Mouse (Mus musculus) adrenal gland, postnatal 36 days (tissue): ENCODE results near the gene Wwc2. TPM values are rescaled to one million over a fixed set of nuclear protein-coding genes. Genes with fewer than 3 reads are reported as not detected.

Source experiments
- DNase-seq, 2 experiments: peaks; one replicate each; pipeline ENCODE4 v3.0.0; 2021; ENCODE audit warnings: mixed read lengths in 1 of 2
- long read RNA-seq, 2 experiments: library from polyadenylated mRNA; stranded (forward); transcript quantifications; one replicate each; pipeline ENCODE4 v2.0.0; 2021; ENCODE audit warnings: borderline sequencing depth in 2 of 2
- total RNA-seq, 2 experiments: library from RNA; stranded (reverse); gene quantifications; 2 replicates each; pipeline ENCODE4 v1.2.3; 2021

Wwc2 gene
- 10 to 100 TPM; 25.1 to 26.0 TPM for total RNA-seq
- long read RNA-seq, experiment 1, full-length matches to known transcripts = 17 of 28 reads
- long read RNA-seq, experiment 1, partial matches to known transcripts = 8 of 28 reads
- long read RNA-seq, experiment 1, other reads (novel, unspliced or antisense) = 3 of 28 reads
- long read RNA-seq, experiment 2, full-length matches to known transcripts = 4 of 4 reads
- long read RNA-seq, experiment 2, partial matches to known transcripts = 0 of 4 reads
- long read RNA-seq, experiment 2, other reads (novel, unspliced or antisense) = 0 of 4 reads

GRCm38 (mm10) chr8:47990911-47991820, at the start of gene Wwc2:
Wwc2 (minus strand) TSS chr8:47990924.
- DNase-seq = peak; percentile 86 to 91

GRCm38 (mm10) chr8:48038261-48038934, 47.7 kb upstream of the Wwc2 start:
- DNase-seq = no peak

DNA sequence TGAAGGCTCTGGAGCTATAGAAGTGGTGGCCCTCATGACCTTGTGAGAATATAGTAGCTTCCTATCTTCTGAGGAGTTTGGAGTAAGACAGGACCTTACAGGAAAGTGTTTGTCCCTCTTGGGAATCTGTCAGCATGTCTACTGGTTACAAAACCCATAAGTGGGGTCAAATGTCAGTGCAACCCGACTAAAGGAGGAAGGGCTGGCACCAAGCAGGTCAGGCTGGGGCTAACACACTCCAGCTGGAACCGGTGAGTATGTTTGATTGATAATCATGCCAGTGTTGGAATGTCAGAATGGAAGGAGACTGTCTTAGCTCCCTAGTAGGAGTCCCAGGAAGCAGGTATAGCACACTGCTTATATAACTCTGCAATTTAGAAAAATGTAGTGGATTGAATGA, 41.3 kb upstream of the Wwc2 start:
- DNase-seq = no peak

DNA sequence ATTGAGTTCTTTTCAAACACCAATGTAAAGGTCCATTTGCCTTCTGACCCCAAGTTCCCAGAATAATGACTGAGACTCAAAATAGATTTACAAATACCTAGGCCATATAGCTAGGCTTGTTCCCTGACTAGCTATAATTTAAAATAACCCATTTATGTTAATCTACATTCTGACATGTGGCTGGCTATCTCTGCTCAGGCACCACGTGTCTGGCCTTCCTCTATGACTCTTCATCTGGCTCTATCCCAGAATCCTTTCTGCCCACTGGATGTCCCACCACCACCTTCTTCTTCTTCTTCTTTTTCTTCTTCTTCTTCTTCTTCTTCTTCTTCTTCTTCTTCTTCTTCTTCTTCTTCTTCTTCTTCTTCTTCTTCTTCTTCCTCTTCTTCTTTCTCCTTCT, 39.9 kb upstream of the Wwc2 start:
- no peak for DNase-seq

- DNase-seq = no peak
Measured at GRCm38 (mm10) chr8:48026796-48027195, 36.1 kb upstream of the Wwc2 start.

DNA sequence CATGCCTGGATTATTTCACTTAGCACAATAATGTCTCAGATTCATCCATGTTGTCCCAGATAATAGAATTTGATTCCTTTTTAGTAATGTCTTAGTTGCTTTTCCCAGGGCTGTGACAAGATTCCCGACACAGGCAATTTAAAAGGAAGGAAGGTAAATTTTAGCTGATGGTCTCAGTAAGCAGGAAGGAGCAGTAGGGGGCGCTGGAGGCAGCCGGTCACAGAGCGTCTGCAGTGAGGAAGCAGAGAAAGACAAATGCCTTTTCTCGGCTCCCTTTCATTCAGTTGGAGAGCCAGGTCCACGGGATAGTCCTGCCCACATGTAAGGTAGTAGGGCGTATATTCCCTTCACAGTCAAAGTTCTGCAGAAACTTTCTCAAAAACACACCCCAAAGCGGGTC, 32.5 kb upstream of the Wwc2 start:
- DNase-seq = no peak

GRCm38 (mm10) chr8:48019737-48020136, 29.0 kb upstream of the Wwc2 start:
- DNase-seq = no peak

DNA sequence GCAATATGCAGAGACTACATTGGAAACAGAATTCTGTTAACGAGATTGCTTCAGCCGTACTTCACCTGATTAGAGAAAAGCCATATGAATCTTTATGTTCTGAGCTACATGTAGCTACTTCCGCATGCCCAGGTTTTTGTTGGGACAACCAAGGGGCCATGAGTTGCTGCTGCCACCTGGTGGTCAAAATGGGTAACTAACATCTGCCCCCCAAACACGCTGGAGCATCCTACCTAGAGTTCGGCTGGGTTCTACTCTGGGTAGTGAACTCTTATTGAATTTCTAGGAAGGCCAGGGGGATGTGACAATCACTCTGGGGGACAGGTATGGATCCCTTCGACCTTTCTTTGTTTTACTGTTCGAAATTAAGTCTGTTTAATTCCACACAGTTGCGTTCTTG, 25.8 kb upstream of the Wwc2 start:
- DNase-seq = peak; percentile 79 to 84

DNA sequence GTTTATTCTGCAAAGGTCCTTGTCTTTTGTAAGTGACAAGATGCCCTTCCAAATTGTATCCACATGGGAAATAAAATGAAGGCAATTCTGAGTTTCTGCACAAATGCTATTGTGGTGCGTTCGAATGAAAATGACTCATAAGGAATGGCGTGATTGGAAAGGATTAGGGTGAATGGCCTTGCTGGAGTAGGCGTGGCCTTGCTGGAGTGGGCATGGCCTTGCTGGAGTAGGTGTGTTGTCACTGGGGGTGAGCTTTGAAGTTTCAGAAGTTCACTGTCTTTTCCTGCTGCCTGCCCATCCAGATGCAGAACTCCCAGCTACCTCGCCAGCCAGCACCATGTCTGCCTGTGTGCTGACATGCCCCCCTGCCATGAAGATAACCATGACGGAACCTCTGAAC, 23.7 kb upstream of the Wwc2 start:
- DNase-seq = peak; percentile 53 to 64

DNA sequence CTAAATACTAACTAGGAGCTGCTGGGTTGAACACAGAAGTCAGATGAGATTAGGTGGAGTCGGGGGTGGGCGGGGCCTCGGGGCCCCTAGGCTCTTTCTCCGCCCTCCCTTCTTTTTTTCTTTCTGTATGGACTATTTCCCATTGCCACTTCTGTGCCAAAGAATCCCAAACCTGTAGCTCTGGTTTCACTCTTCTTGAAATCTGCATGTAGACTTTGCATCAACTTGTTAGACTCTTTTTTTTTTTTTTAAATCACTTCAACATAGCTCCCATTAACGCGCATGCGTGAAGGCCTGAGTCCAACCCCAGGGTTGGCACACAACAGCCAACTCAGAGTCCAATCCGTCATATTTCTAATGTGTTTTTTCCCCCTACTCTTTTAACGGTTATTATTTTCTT, 22.6 kb upstream of the Wwc2 start:
- DNase-seq = no peak

- no peak for DNase-seq
Measured at GRCm38 (mm10) chr8:48011871-48012270, 21.1 kb upstream of the Wwc2 start.

GRCm38 (mm10) chr8:48010977-48011376, 20.3 kb upstream of the Wwc2 start:
- DNase-seq = no peak

- no peak for DNase-seq
Measured at GRCm38 (mm10) chr8:48009399-48009798, 18.7 kb upstream of the Wwc2 start.

GRCm38 (mm10) chr8:48008936-48009335, 18.2 kb upstream of the Wwc2 start:
- peak in 1 of 2 experiments; percentile 21 for DNase-seq

DNA sequence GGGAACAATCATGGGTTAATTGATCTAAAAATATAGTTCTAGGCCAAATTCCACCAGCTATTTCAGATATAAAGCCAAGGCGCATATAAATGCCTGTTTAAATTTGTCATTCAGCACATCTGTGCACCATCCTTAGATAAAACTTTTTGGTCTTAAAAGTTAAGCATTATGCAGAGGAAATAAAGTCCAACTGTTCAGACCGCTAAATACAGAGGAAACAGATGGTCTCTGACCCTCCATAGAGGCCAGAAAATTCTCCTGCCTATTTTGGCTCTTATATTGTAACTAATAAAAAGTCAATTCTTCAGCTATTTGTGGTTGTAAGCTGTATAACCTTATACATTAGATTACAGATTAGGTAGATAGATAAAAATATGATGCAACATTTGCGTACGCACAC, 16.1 kb upstream of the Wwc2 start:
- no peak for DNase-seq

DNA sequence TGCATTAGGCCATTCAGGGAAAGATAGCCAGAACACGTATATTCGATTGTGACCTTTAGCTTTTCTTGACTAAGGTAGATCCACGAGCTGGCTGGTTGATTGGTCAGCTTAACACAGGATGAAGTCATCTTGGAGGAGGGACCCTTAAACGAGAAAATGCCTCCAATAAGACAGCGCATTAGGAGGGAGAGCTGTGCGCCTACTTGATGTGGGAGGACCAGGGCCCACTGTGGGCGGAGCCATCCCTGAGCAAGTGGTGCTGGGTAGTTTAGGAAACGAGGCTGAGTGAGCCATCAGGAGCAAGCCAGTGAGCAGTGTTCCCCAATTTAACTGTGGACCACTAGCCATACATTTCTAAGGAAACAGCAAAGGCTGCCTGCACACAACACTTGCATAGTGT, 11.8 kb upstream of the Wwc2 start:
- DNase-seq = no peak

GRCm38 (mm10) chr8:48001395-48001794, 10.7 kb upstream of the Wwc2 start:
- DNase-seq = no peak

GRCm38 (mm10) chr8:47996712-47997111, 6.0 kb upstream of the Wwc2 start:
- DNase-seq = no peak

DNA sequence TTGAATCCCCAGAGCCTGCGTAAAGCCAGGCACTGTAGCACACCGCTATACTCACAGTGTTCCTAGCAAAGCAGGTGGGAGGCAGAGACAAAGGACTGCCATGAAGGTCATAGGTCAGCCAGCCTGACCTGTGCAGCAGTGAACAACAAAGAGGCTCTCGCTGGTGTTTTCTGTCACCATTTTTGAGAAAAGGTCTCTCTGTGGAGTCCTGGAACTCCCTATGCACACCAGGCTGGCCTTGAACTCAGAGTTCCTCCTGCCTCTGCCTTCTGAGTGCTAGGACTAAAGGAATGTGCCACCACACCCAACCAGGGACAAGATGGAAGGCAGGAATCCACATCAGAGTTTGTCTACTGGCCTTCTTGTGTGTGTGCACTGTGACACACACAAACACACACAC, 5.4 kb upstream of the Wwc2 start:
- DNase-seq = no peak

DNA sequence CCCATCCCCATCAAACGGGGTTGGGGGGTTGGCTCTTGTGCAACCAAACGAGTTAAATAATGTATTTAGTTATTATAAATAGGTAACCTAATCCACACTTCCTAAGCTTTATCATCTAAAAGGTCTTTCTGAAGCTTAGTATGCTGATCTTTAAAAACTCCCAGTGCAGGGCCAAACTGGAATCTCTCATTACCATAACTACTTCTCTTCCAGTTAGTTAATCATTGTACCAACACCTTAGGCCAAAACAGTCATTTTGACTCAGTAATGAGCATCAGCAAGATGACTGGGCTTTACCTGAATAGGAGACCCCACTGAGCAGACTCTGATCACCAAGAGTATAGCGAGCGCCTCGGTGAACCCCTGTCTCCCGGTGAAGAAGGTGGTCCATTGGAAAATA, 4.7 kb upstream of the Wwc2 start:
- DNase-seq = no peak

DNA sequence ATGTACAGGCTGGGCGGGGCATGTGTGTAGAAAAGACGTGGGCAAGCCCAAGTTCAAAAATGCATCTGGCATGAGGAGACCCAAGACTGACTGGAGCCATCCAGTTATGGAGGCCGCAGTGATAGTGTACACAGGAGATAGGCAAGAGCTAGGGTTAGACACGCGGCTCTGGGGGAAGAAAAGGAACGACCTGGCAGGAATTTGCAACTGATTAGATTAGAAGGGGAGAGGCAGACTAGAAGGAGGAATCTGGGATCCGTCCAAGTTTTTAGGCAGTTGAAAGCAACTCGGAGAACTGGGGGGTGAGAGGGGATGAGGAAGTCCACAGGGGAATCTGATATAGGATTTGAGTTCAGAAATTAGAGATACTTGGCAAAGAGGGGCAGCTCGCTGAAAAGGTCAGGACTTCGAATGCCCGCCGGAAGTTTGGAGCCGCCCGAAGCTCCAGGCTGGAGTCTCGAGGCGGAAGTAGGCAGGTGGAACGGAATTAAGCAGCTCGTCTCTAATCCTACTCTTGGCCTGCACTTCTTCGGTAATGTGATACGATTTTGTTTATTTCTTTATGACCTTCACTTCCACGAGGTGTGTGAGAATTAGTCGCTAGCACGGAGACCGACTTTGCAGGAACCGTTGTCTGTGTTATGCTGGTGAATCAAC, 4.0 kb upstream of the Wwc2 start:
- peak in 1 of 2 experiments; percentile 19 for DNase-seq

DNA sequence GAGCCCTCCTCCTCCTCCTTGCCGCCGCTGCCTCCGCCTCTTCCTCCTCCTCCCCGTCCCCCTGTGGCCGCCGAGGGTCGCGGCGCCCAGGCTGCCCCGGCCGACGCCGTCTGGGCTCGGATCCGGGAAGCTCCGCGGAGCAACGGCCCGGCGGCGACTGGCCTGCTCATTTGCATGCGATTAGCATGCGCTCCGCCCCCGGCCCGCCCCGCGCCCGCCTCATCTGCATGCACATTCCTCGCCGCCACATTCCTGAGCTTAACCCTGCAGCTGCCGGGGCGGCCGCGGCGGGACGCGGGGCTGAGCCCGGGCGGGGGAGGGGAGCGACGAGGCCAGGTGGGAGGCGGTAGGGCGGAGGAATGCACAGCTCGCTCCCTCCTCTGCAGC, 345 bp downstream of the Wwc2 start:
- DNase-seq = peak; percentile 99
